Mouse (Mus musculus): ENCODE data around the gene Dmrtc2. TPM values are rescaled to one million over a fixed set of nuclear protein-coding genes. Genes with fewer than 3 reads are reported as not detected.

The Dmrtc2 gene
- polyA plus RNA-seq, 2 experiments: 0.19 TPM; not detected in 1

- H3K9me3 ChIP-seq (ENCODE audit: control insufficient read depth, low read length): no peaks in the 10 kb centered on the region
- no peak overlapping the region for H3K9ac ChIP-seq (ENCODE audit: low read depth, low read length, severe bottlenecking)
- no peaks in the 10 kb centered on the region for H3K4me1 ChIP-seq (ENCODE audit: control insufficient read depth, insufficient read depth, low read length)
- no peak overlapping the region for H3K27ac ChIP-seq (replicated peaks; ENCODE audit: low read depth, low read length)
- no peak for TF ChIP-seq POLR2A (IDR thresholded peaks at IDR 0.05; ENCODE audit: borderline replicate concordance, extremely low read depth, insufficient read depth, insufficient read length)
- H3K4me2 ChIP-seq (replicated peaks; ENCODE audit: low read depth, low read length, severe bottlenecking): no peak overlapping the region
- ATAC-seq (ENCODE audit: low FRiP score, low read depth) (no peak), DNase-seq (ENCODE audit: low spot score) (no peak)
- no peak overlapping the region for H3K4me3 ChIP-seq (replicated peaks; ENCODE audit: low read length)
- H3K27me3 ChIP-seq (ENCODE audit: control insufficient read depth, insufficient read depth, low read length): no peaks in the 10 kb centered on the region
- H3K36me3 ChIP-seq (ENCODE audit: control insufficient read depth, insufficient read depth, low read length): no peaks in the 10 kb centered on the region
- 37% methylated on average over 7 of the region's 7 CpGs for WGBS
These were observed 16.2 kb upstream of the Dmrtc2 start for GRCm38 (mm10) chr7:24853695-24854094.

- Histone ChIP-seq H3K27ac (replicated peaks; ENCODE audit: low read depth, low read length) (no peak overlapping the region), H3K4me2 (replicated peaks; ENCODE audit: low read depth, low read length, severe bottlenecking) (no peak overlapping the region), H3K9ac (ENCODE audit: low read depth, low read length, severe bottlenecking) (no peak overlapping the region), H3K27me3 (ENCODE audit: control insufficient read depth, insufficient read depth, low read length) (no peaks in the 10 kb centered on the region), H3K9me3 (ENCODE audit: control insufficient read depth, low read length) (no peaks in the 10 kb centered on the region), H3K4me1 (ENCODE audit: control insufficient read depth, insufficient read depth, low read length) (no peaks in the 10 kb centered on the region), H3K36me3 (ENCODE audit: control insufficient read depth, insufficient read depth, low read length) (no peaks in the 10 kb centered on the region), H3K4me3 (replicated peaks; ENCODE audit: low read length) (no peak overlapping the region)
- no peak for TF ChIP-seq POLR2A (IDR thresholded peaks at IDR 0.05; ENCODE audit: borderline replicate concordance, extremely low read depth, insufficient read depth, insufficient read length)
- DNase-seq (ENCODE audit: low spot score): no peak
- WGBS: 54% methylated on average over 5 of the region's 6 CpGs
- no peak for ATAC-seq (ENCODE audit: low FRiP score, low read depth)
These were observed 13.3 kb upstream of the Dmrtc2 start for GRCm38 (mm10) chr7:24856460-24857120.

- ATAC-seq (ENCODE audit: low FRiP score, low read depth) (no peak), DNase-seq (ENCODE audit: low spot score) (no peak)
- Histone ChIP-seq H3K27ac (replicated peaks; ENCODE audit: low read depth, low read length) (no peak overlapping the region), H3K9me3 (ENCODE audit: control insufficient read depth, low read length) (no peaks in the 10 kb centered on the region), H3K4me1 (ENCODE audit: control insufficient read depth, insufficient read depth, low read length) (no peaks in the 10 kb centered on the region), H3K27me3 (ENCODE audit: control insufficient read depth, insufficient read depth, low read length) (no peaks in the 10 kb centered on the region), H3K4me2 (replicated peaks; ENCODE audit: low read depth, low read length, severe bottlenecking) (no peak overlapping the region), H3K4me3 (replicated peaks; ENCODE audit: low read length) (no peak overlapping the region), H3K36me3 (ENCODE audit: control insufficient read depth, insufficient read depth, low read length) (no peaks in the 10 kb centered on the region), H3K9ac (ENCODE audit: low read depth, low read length, severe bottlenecking) (no peak overlapping the region)
- TF ChIP-seq POLR2A (IDR thresholded peaks at IDR 0.05; ENCODE audit: borderline replicate concordance, extremely low read depth, insufficient read depth, insufficient read length): no peak
- 57% methylated on average over 5 of the region's 5 CpGs for WGBS
These were observed 10.6 kb upstream of the Dmrtc2 start for GRCm38 (mm10) chr7:24859234-24859633.

- no peaks in the 10 kb centered on the region for H3K9me3 ChIP-seq (ENCODE audit: control insufficient read depth, low read length)
These were observed 7.9 kb upstream of the Dmrtc2 start, which contains the start of gene Gm9844 for GRCm38 (mm10) chr7:24861913-24862312. Gm9844 (plus strand) TSS chr7:24862213.

GRCm38 (mm10) chr7:24862853-24863252 lies 7.0 kb upstream of the Dmrtc2 start:
- Histone ChIP-seq H3K9me3 (ENCODE audit: control insufficient read depth, low read length) (no peaks in the 10 kb centered on the region), H3K4me1 (ENCODE audit: control insufficient read depth, insufficient read depth, low read length) (no peaks in the 10 kb centered on the region), H3K9ac (ENCODE audit: low read depth, low read length, severe bottlenecking) (no peak overlapping the region), H3K36me3 (ENCODE audit: control insufficient read depth, insufficient read depth, low read length) (no peaks in the 10 kb centered on the region), H3K27me3 (ENCODE audit: control insufficient read depth, insufficient read depth, low read length) (no peaks in the 10 kb centered on the region), H3K27ac (replicated peaks; ENCODE audit: low read depth, low read length) (no peak overlapping the region), H3K4me3 (replicated peaks; ENCODE audit: low read length) (no peak overlapping the region), H3K4me2 (replicated peaks; ENCODE audit: low read depth, low read length, severe bottlenecking) (no peak overlapping the region)
- 84% methylated on average over 4 of the region's 4 CpGs for WGBS
- no peak for ATAC-seq (ENCODE audit: low FRiP score, low read depth)
- TF ChIP-seq POLR2A (IDR thresholded peaks at IDR 0.05; ENCODE audit: borderline replicate concordance, extremely low read depth, insufficient read depth, insufficient read length): no peak
- DNase-seq (ENCODE audit: low spot score): no peak

More at GRCm38 (mm10) chr7:24861913-24862312, 7.9 kb upstream of the Dmrtc2 start, which contains the start of gene Gm9844:
- Histone ChIP-seq H3K4me3 (replicated peaks; ENCODE audit: low read length) (no peak within 1 kb of the TSS), H3K27ac (replicated peaks; ENCODE audit: low read depth, low read length) (no peak within 1 kb of the TSS), H3K4me1 (ENCODE audit: control insufficient read depth, insufficient read depth, low read length) (no peaks in the 10 kb centered on the region), H3K27me3 (ENCODE audit: control insufficient read depth, insufficient read depth, low read length) (no peaks in the 10 kb centered on the region), H3K4me2 (replicated peaks; ENCODE audit: low read depth, low read length, severe bottlenecking) (no peak within 1 kb of the TSS), H3K9ac (ENCODE audit: low read depth, low read length, severe bottlenecking) (no peak within 1 kb of the TSS), H3K36me3 (ENCODE audit: control insufficient read depth, insufficient read depth, low read length) (no peaks in the 10 kb centered on the region)
- no peak for TF ChIP-seq POLR2A (IDR thresholded peaks at IDR 0.05; ENCODE audit: borderline replicate concordance, extremely low read depth, insufficient read depth, insufficient read length)
- 87% methylated on average over 7 of the region's 7 CpGs for WGBS
- DNase-seq (ENCODE audit: low spot score) (no peak), ATAC-seq (ENCODE audit: low FRiP score, low read depth) (no peak)
